Mouse (Mus musculus): Measurements from ENCODE around the gene Otud7b. TPM values are rescaled to one million over a fixed set of nuclear protein-coding genes. Genes with fewer than 3 reads are reported as not detected.
"Not testable (repeated sequence)": the region's sequence is repeated elsewhere in the genome, so short reads cannot be mapped to it uniquely, and the experiment has no call there.

Otud7b gene
- polyA plus RNA-seq, 1 experiment from 2014 or later, result 11.3 TPM

DNA sequence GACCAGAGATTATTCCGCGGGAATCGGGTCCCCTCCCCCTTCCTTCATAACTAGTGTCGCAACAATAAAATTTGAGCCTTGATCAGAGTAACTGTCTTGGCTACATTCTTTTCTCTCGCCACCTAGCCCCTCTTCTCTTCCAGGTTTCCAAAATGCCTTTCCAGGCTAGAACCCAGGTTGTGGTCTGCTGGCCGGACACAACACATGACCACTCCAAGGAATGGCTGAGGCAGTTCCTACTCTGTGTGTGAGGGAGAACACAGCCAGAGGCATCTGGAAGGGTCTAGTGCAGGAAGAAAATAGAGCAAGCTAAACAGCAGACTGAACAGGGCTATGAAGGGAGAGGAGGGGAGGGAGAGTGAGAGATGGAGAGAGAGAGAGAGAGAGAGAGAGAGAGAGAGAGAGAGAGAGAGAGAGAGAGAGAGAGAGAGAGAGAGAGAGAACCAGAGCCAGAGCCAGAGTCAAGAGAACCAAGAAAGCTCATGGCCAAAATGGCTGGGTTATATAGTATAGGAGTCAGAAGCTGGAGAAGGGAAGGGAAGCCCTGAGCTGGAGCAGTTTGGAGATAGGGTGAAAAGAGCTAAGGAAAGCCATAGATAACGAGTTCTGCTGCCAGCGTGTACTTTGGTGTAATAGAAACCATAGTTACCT lies 94.4 kb downstream of the Otud7b start:
- not testable (repeated sequence) for DNase-seq (ENCODE audit: low spot score); H3K4me2 ChIP-seq (ENCODE audit: low read depth, low read length, severe bottlenecking); H3K9ac ChIP-seq (ENCODE audit: low read length); H3K4me1 ChIP-seq (replicated peaks; ENCODE audit: control insufficient read depth, insufficient read depth, low read length); H3K4me3 ChIP-seq (ENCODE audit: low read depth, low read length); H3K9me3 ChIP-seq (ENCODE audit: control insufficient read depth, low read length); H3K27me3 ChIP-seq (ENCODE audit: control insufficient read depth, insufficient read depth, low read length); H3K36me3 ChIP-seq (ENCODE audit: control insufficient read depth, insufficient read depth, low read length); ATAC-seq (replicated peaks; ENCODE audit: low FRiP score); H3K27ac ChIP-seq (ENCODE audit: low read depth, low read length)
- WGBS, result 29% methylated on average over 7 of the region's 8 CpGs

- WGBS, result 72% methylated on average over 2 of the region's 2 CpGs
- H3K27me3 ChIP-seq (ENCODE audit: control insufficient read depth, insufficient read depth, low read length), result no peaks in the 10 kb centered on the region
- no peak overlapping the region for H3K9ac ChIP-seq (ENCODE audit: low read length)
- H3K27ac ChIP-seq (ENCODE audit: low read depth, low read length), result no peak overlapping the region
- no peak overlapping the region for H3K4me3 ChIP-seq (ENCODE audit: low read depth, low read length)
- no peak for DNase-seq (ENCODE audit: low spot score)
- H3K9me3 ChIP-seq (ENCODE audit: control insufficient read depth, low read length), result no peaks in the 10 kb centered on the region
- no peaks in the 10 kb centered on the region for H3K36me3 ChIP-seq (ENCODE audit: control insufficient read depth, insufficient read depth, low read length)
- peaks cover 7% of the 10 kb centered on the region for H3K4me1 ChIP-seq (replicated peaks; ENCODE audit: control insufficient read depth, insufficient read depth, low read length)
- no peak for ATAC-seq (replicated peaks; ENCODE audit: low FRiP score)
- H3K4me2 ChIP-seq (ENCODE audit: low read depth, low read length, severe bottlenecking), result no peak overlapping the region
These were observed 95.4 kb downstream of the Otud7b start for GRCm38 (mm10) chr3:96199731-96200130.

- Histone ChIP-seq H3K4me2 (ENCODE audit: low read depth, low read length, severe bottlenecking) (no peak overlapping the region), H3K9ac (ENCODE audit: low read length) (no peak overlapping the region), H3K27me3 (ENCODE audit: control insufficient read depth, insufficient read depth, low read length) (no peaks in the 10 kb centered on the region), H3K9me3 (ENCODE audit: control insufficient read depth, low read length) (no peaks in the 10 kb centered on the region), H3K4me3 (ENCODE audit: low read depth, low read length) (no peak overlapping the region), H3K4me1 (replicated peaks; ENCODE audit: control insufficient read depth, insufficient read depth, low read length) (0 out of 2 replicates have a peak, but pooled peaks cover 2% of the 10 kb centered on the region), H3K36me3 (ENCODE audit: control insufficient read depth, insufficient read depth, low read length) (no peaks in the 10 kb centered on the region), H3K27ac (ENCODE audit: low read depth, low read length) (no peak overlapping the region)
- 85% methylated on average over 3 of the region's 3 CpGs for WGBS
- DNase-seq (ENCODE audit: low spot score) (no peak), ATAC-seq (replicated peaks; ENCODE audit: low FRiP score) (no peak)
These were observed 103.5 kb downstream of the Otud7b start for GRCm38 (mm10) chr3:96207819-96208218.

- WGBS, result 22% methylated on average over 15 of the region's 15 CpGs
- Histone ChIP-seq H3K27me3 (ENCODE audit: control insufficient read depth, insufficient read depth, low read length) (no peaks in the 10 kb centered on the region), H3K4me1 (replicated peaks; ENCODE audit: control insufficient read depth, insufficient read depth, low read length) (0 out of 2 replicates have a peak, but pooled peaks cover 2% of the 10 kb centered on the region), H3K9ac (ENCODE audit: low read length) (no peak overlapping the region), H3K4me3 (ENCODE audit: low read depth, low read length) (no peak overlapping the region), H3K4me2 (ENCODE audit: low read depth, low read length, severe bottlenecking) (no peak overlapping the region), H3K36me3 (ENCODE audit: control insufficient read depth, insufficient read depth, low read length) (no peaks in the 10 kb centered on the region), H3K9me3 (ENCODE audit: control insufficient read depth, low read length) (no peaks in the 10 kb centered on the region), H3K27ac (ENCODE audit: low read depth, low read length) (no peak overlapping the region)
- no peak for ATAC-seq (replicated peaks; ENCODE audit: low FRiP score)
- no peak for DNase-seq (ENCODE audit: low spot score)
These were observed 104.9 kb downstream of the Otud7b start for GRCm38 (mm10) chr3:96209242-96209641.

Other genes starting within 250 kb of the Otud7b start
- 69.7 and 75.5 TPM in 2 replicates for gene Prpf3, start 248.6 kb upstream of the Otud7b start, polyA plus RNA-seq (2014; fragmentation: Nextera tagmentation; extraction: Ambion mirVana)
- gene Mrps21, start 233.0 kb upstream of the Otud7b start, polyA plus RNA-seq (2014; fragmentation: Nextera tagmentation; extraction: Ambion mirVana), result 317 and 322 TPM in 2 replicates
- gene Ciart, start 222.3 kb upstream of the Otud7b start, polyA plus RNA-seq (2014; fragmentation: Nextera tagmentation; extraction: Ambion mirVana), result 5.8 and 7.7 TPM in 2 replicates
- gene BC028528, start 212.5 kb upstream of the Otud7b start, polyA plus RNA-seq (2014; fragmentation: Nextera tagmentation; extraction: Ambion mirVana), result 7.5 and 10.3 TPM in 2 replicates
- gene Aph1a, start 210.6 kb upstream of the Otud7b start, polyA plus RNA-seq (2014; fragmentation: Nextera tagmentation; extraction: Ambion mirVana), result 29.7 and 33.3 TPM in 2 replicates
- 49.4 and 53.6 TPM in 2 replicates for gene Car14, start 199.8 kb upstream of the Otud7b start, polyA plus RNA-seq (2014; fragmentation: Nextera tagmentation; extraction: Ambion mirVana)
- gene Anp32e, start 175.3 kb upstream of the Otud7b start, polyA plus RNA-seq (2014; fragmentation: Nextera tagmentation; extraction: Ambion mirVana), result 157 and 167 TPM in 2 replicates
- gene Plekho1, start 108.5 kb upstream of the Otud7b start, polyA plus RNA-seq (2014; fragmentation: Nextera tagmentation; extraction: Ambion mirVana), result 82.5 and 85.6 TPM in 2 replicates
- 20.3 and 24.8 TPM in 2 replicates for gene Vps45, start 46.1 kb upstream of the Otud7b start, polyA plus RNA-seq (2014; fragmentation: Nextera tagmentation; extraction: Ambion mirVana)
- 13.6 and 16.6 TPM in 2 replicates for gene Mtmr11, start 57.5 kb downstream of the Otud7b start, polyA plus RNA-seq (2014; fragmentation: Nextera tagmentation; extraction: Ambion mirVana)
- gene Sf3b4, start 67.8 kb downstream of the Otud7b start, polyA plus RNA-seq (2014; fragmentation: Nextera tagmentation; extraction: Ambion mirVana), result 230 and 253 TPM in 2 replicates
- 8.2 and 9.0 TPM in 2 replicates for gene Sv2a, start 76.6 kb downstream of the Otud7b start, polyA plus RNA-seq (2014; fragmentation: Nextera tagmentation; extraction: Ambion mirVana)
- gene Bola1, start 115.2 kb downstream of the Otud7b start, polyA plus RNA-seq (2014; fragmentation: Nextera tagmentation; extraction: Ambion mirVana), result 75.7 and 83.7 TPM in 2 replicates
- gene Hist2h2ab, start 115.3 kb downstream of the Otud7b start, polyA plus RNA-seq (2014; fragmentation: Nextera tagmentation; extraction: Ambion mirVana), result 0.71 TPM in 1 of 2 replicates, not detected in the other
- 16.5 and 18.7 TPM in 2 replicates for gene Hist2h2ac, start 116.4 kb downstream of the Otud7b start, polyA plus RNA-seq (2014; fragmentation: Nextera tagmentation; extraction: Ambion mirVana)
- 14.3 and 15.8 TPM in 2 replicates for gene Hist2h2be, start 116.6 kb downstream of the Otud7b start, polyA plus RNA-seq (2014; fragmentation: Nextera tagmentation; extraction: Ambion mirVana)
- 12.8 and 14.8 TPM in 2 replicates for gene Hist2h3c2, start 134.6 kb downstream of the Otud7b start, polyA plus RNA-seq (2014; fragmentation: Nextera tagmentation; extraction: Ambion mirVana)
- 29.2 and 49.8 TPM in 2 replicates for gene Hist2h2aa2, start 135.7 kb downstream of the Otud7b start, polyA plus RNA-seq (2014; fragmentation: Nextera tagmentation; extraction: Ambion mirVana)
- 18.7 and 28.2 TPM in 2 replicates for gene Hist2h2aa1, start 141.0 kb downstream of the Otud7b start, polyA plus RNA-seq (2014; fragmentation: Nextera tagmentation; extraction: Ambion mirVana)
- 2.3 TPM in 1 of 2 replicates, not detected in the other for gene Hist2h3c1, start 142.2 kb downstream of the Otud7b start, polyA plus RNA-seq (2014; fragmentation: Nextera tagmentation; extraction: Ambion mirVana)
- 6.8 and 7.5 TPM in 2 replicates for gene Hist2h4, start 158.8 kb downstream of the Otud7b start, polyA plus RNA-seq (2014; fragmentation: Nextera tagmentation; extraction: Ambion mirVana)
- gene Hist2h3b, start 164.1 kb downstream of the Otud7b start, polyA plus RNA-seq (2014; fragmentation: Nextera tagmentation; extraction: Ambion mirVana), result 99.6 and 105 TPM in 2 replicates
- gene Hist2h2bb, start 165.2 kb downstream of the Otud7b start, polyA plus RNA-seq (2014; fragmentation: Nextera tagmentation; extraction: Ambion mirVana), result 24.1 and 28.7 TPM in 2 replicates
- gene Fcgr1, start 189.4 kb downstream of the Otud7b start, polyA plus RNA-seq (2014; fragmentation: Nextera tagmentation; extraction: Ambion mirVana), result 0.95 and 2.6 TPM in 2 replicates

Measured in forebrain, embryonic 11.5 days (tissue).